Mouse (Mus musculus): ENCODE results near the gene Otud4.

GRCm38 (mm10) chr8:79600962-79601361, 38.5 kb upstream of the Otud4 start:
- no peak for TF ChIP-seq CTCF (IDR thresholded peaks at IDR 0.05; ENCODE audit: insufficient read depth, low read length)
- no peak for TF ChIP-seq POLR2A (IDR thresholded peaks at IDR 0.05; ENCODE audit: borderline replicate concordance, extremely low read depth, low read depth, low read length)
